Mouse (Mus musculus): Measurements from ENCODE around the gene Wnk4.
"Not testable (repeated sequence)": the region's sequence is repeated elsewhere in the genome, so short reads cannot be mapped to it uniquely, and the experiment has no call there.

Gene Wnk4

GRCm38 (mm10) chr11:101315665-101316500 lies 55.5 kb downstream of the Wnk4 start, which contains the start of gene Psme3:
TSS of gene Psme3 (plus strand) at chr11:101316213.
- in situ Hi-C loops (cut with MboI, MseI): no loop called here

GRCm38 (mm10) chr11:101316501-101316917 lies 56.1 kb downstream of the Wnk4 start:
- in situ Hi-C loops (cut with MboI, MseI): no loop called here

GRCm38 (mm10) chr11:101323609-101324008 lies 63.2 kb downstream of the Wnk4 start:
- in situ Hi-C loops (cut with MboI, MseI): no loop called here

- in situ Hi-C loops (cut with MboI, MseI): no loop called here
These were observed 64.4 kb downstream of the Wnk4 start, which contains the start of gene Aoc2 for GRCm38 (mm10) chr11:101324763-101325162. TSS of gene Aoc2 (plus strand) at chr11:101325063.

- in situ Hi-C loops (cut with MboI, MseI): not testable (repeated sequence)
These were observed 64.8 kb downstream of the Wnk4 start for GRCm38 (mm10) chr11:101325201-101325600.

GRCm38 (mm10) chr11:101326147-101326546 lies 65.8 kb downstream of the Wnk4 start:
- in situ Hi-C loops (cut with MboI, MseI): no loop called here
